Mouse (Mus musculus): ENCODE results near the gene Camk2n1. TPM values are rescaled to one million over a fixed set of nuclear protein-coding genes. Genes with fewer than 3 reads are reported as not detected.

The Camk2n1 gene
- polyA plus RNA-seq, 1 experiment from 2014 or later = 2.5 TPM

DNA sequence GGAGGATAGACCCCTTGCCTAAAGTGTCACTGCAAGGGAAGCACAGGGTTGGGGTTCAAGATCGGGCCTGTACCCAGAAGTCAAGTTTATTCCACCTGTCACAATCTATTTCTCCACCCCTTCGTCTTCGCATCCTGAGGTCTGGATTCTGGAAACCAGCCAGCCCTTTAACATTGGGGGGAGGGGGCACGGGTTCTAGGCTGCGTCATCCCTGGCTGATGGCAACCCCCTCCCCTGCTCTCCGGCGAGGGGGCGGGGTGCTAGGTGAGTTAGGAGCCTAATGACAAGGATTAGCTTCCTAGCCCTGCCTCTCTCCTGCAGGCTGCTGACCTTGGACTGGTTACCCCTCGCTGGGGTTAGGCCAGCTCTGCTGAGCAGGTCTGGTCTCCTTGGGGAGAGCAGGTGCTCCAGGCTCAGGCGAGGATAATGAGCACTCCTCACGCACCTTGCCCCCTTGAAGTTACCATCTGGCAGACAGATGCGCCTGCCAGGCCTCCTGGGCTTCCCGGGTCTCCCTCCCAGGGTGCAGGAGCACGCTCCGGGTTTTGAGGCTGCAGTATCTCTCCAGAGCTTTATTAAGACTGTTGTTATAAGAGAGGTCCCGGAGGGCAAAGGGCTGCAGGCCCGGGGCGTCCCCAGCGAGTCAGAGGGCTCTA is 889 bp upstream of the Camk2n1 start:
- H3K27ac ChIP-seq (replicated peaks; ENCODE audit: low read depth, low read length) = no peak overlapping the region
- peak; percentile 50 for ATAC-seq (ENCODE audit: low read depth)

DNA sequence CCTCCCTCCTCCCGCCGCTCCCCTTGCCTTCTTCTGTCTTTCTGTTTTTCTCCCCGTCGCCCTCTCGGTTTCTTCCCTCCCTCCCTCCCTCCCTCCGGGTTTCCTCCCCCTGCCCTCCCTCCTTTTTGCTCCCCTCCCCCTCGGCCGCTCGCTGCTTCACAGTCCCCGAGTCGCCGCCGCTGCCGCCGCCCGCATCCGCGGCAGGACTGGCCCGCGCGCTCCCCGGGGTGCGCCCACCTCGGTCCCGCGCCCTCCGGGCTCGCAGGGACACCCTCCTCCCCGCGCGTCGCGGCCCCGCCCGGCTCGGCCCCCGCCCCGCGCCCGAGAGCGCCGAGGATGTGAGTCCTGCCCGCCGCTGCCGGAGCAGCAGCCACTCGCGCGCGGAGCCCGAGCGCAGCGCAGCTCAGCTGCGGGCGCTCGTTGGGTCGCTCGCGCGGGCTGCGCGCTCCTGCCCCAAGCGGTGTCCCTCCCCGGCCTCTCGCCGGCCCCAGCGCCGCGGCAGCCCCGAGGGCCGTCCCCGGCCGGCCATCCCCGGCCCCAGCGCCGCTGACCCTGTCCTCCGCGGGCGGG is 542 bp downstream of the Camk2n1 start:
- Histone ChIP-seq H3K4me2 (ENCODE audit: low read depth, low read length) (peak overlapping the region; percentile 96), H3K9me3 (ENCODE audit: control insufficient read depth, low read length) (no peaks in the 10 kb centered on the region), H3K27me3 (replicated peaks; ENCODE audit: control insufficient read depth, insufficient read depth, low read length) (peaks cover 48% of the 10 kb centered on the region), H3K36me3 (ENCODE audit: control insufficient read depth, insufficient read depth, low read length) (no peaks in the 10 kb centered on the region), H3K4me1 (ENCODE audit: control insufficient read depth, insufficient read depth, low read length) (peaks cover 8% of the 10 kb centered on the region), H3K27ac (replicated peaks; ENCODE audit: low read depth, low read length) (peak overlapping the region; percentile 72), H3K9ac (ENCODE audit: low read depth, low read length) (peak overlapping the region; percentile 82), H3K4me3 (ENCODE audit: low read depth, low read length) (peak overlapping the region; percentile 77)
- peak; percentile 62 for DNase-seq (ENCODE audit: low spot score)
- whole genome bisulfite sequencing = 2% methylated on average over 40 of the region's 78 CpGs
- ATAC-seq (ENCODE audit: low read depth) = peak; percentile 17; the same call in 1 of the 2 replicates

More for the DNA sequence above, 889 bp upstream of the Camk2n1 start:
- Histone ChIP-seq H3K27me3 (replicated peaks; ENCODE audit: control insufficient read depth, insufficient read depth, low read length) (peaks cover 46% of the 10 kb centered on the region), H3K9ac (ENCODE audit: low read depth, low read length) (peak overlapping the region; percentile 82), H3K36me3 (ENCODE audit: control insufficient read depth, insufficient read depth, low read length) (no peaks in the 10 kb centered on the region), H3K4me1 (ENCODE audit: control insufficient read depth, insufficient read depth, low read length) (peaks cover 8% of the 10 kb centered on the region), H3K9me3 (ENCODE audit: control insufficient read depth, low read length) (no peaks in the 10 kb centered on the region), H3K4me3 (ENCODE audit: low read depth, low read length) (peak overlapping the region; percentile 77), H3K4me2 (ENCODE audit: low read depth, low read length) (peak overlapping the region; percentile 96)
- peak; percentile 67 for DNase-seq (ENCODE audit: low spot score)
- 5% methylated on average over 16 of the region's 19 CpGs for WGBS

DNA sequence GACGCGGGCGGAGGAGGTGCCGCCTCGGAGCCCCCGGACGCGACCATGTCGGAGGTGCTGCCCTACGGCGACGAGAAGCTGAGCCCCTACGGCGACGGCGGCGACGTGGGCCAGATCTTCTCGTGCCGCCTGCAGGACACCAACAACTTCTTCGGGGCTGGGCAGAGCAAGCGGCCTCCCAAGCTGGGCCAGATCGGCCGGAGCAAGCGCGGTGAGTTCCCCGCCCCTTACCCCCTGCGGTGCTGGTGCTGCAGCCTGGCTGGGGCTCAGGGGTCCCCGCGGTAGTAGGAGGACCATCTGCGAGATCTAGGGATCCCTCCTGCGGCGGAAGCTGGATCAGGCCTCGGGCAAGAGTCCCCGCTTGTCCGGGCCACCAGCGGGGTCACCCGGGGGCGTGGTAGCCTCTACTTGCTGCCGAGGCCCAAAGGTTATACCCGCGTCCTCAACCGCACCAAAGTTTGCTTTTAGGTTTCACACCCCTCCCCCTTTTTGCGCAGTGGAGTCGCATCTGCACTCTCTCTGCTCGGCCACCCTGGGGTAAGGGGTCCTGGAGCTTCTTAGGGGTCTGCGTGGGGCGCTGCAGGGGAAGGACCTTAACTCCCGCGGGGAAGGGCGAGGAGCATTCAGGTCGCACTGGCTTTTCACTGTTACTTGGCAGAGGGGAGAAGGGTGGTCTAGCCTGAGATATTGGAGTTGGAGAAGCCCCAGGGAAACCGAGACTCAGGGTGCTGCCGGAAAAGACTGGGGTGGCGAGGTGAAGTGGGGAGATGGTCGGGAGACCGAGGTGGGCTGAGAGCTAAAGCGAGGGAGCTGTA is 1.2 kb downstream of the Camk2n1 start:
- no peak for ATAC-seq (ENCODE audit: low read depth)
- H3K4me1 ChIP-seq (ENCODE audit: control insufficient read depth, insufficient read depth, low read length) = peaks cover 8% of the 10 kb centered on the region
- no peaks in the 10 kb centered on the region for H3K36me3 ChIP-seq (ENCODE audit: control insufficient read depth, insufficient read depth, low read length)
- WGBS = under 1% methylated on average over 35 of the region's 58 CpGs
- H3K27ac ChIP-seq (replicated peaks; ENCODE audit: low read depth, low read length) = peak overlapping the region; percentile 72
- peak overlapping the region; percentile 82 for H3K9ac ChIP-seq (ENCODE audit: low read depth, low read length)
- no peak for DNase-seq (ENCODE audit: low spot score)
- peaks cover 48% of the 10 kb centered on the region for H3K27me3 ChIP-seq (replicated peaks; ENCODE audit: control insufficient read depth, insufficient read depth, low read length)
- peak overlapping the region; percentile 96 for H3K4me2 ChIP-seq (ENCODE audit: low read depth, low read length)
- H3K4me3 ChIP-seq (ENCODE audit: low read depth, low read length) = peak overlapping the region; percentile 77
- no peaks in the 10 kb centered on the region for H3K9me3 ChIP-seq (ENCODE audit: control insufficient read depth, low read length)

DNA sequence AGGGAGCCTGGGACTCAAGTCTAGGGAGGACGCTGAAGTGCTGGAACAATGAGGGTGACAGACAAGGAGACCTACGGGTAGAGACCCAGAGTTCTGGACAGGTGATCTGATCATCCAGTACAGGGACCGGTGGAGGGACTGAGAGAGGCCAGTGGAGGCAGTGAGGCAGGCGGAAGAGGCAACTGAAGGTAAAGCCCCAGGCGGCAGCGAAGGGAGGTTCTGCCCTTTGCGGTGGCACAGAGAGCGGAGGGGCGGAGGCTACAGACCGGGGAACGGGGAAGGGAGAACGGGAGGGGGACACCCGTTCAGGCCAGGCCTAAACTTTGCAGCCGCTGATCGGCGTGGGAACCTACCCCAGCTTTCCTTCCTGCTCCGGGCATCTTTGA is 1.8 kb downstream of the Camk2n1 start:
- Histone ChIP-seq H3K4me3 (ENCODE audit: low read depth, low read length) (peak overlapping the region; percentile 77), H3K36me3 (ENCODE audit: control insufficient read depth, insufficient read depth, low read length) (no peaks in the 10 kb centered on the region)
- 2% methylated on average over 17 of the region's 17 CpGs for WGBS

DNA sequence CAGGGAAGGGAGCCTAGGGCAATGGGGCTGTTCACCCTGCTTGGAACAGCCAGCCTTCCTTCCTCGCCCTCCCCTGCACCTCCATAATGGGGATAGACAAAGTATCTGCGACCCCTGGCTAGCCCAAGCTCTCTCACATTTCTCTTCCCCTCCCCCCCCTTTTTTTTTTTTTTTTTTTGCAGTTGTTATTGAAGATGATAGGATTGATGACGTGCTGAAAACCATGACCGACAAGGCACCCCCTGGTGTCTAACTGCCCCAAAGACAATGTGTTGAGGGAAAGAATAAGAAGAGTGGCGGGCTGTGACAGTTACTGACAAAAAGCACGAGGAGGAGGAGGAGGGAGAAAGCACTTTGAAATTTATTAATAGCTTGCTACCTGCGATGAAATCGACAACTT is 2.4 kb downstream of the Camk2n1 start:
- Histone ChIP-seq H3K4me1 (ENCODE audit: control insufficient read depth, insufficient read depth, low read length) (peaks cover 8% of the 10 kb centered on the region), H3K4me3 (ENCODE audit: low read depth, low read length) (peak overlapping the region; percentile 77), H3K9me3 (ENCODE audit: control insufficient read depth, low read length) (no peaks in the 10 kb centered on the region), H3K4me2 (ENCODE audit: low read depth, low read length) (peak overlapping the region; percentile 96), H3K27ac (replicated peaks; ENCODE audit: low read depth, low read length) (no peak overlapping the region), H3K36me3 (ENCODE audit: control insufficient read depth, insufficient read depth, low read length) (no peaks in the 10 kb centered on the region), H3K27me3 (replicated peaks; ENCODE audit: control insufficient read depth, insufficient read depth, low read length) (peaks cover 43% of the 10 kb centered on the region), H3K9ac (ENCODE audit: low read depth, low read length) (peak overlapping the region; percentile 82)
- DNase-seq (ENCODE audit: low spot score) = no peak
- no peak for ATAC-seq (ENCODE audit: low read depth)
- 16% methylated on average over 8 of the region's 8 CpGs for WGBS

More for the DNA sequence above, 1.8 kb downstream of the Camk2n1 start:
- Histone ChIP-seq H3K9ac (ENCODE audit: low read depth, low read length) (peak overlapping the region; percentile 82), H3K4me2 (ENCODE audit: low read depth, low read length) (peak overlapping the region; percentile 96), H3K27ac (replicated peaks; ENCODE audit: low read depth, low read length) (no peak overlapping the region), H3K27me3 (replicated peaks; ENCODE audit: control insufficient read depth, insufficient read depth, low read length) (peaks cover 48% of the 10 kb centered on the region), H3K4me1 (ENCODE audit: control insufficient read depth, insufficient read depth, low read length) (peaks cover 8% of the 10 kb centered on the region), H3K9me3 (ENCODE audit: control insufficient read depth, low read length) (no peaks in the 10 kb centered on the region)
- ATAC-seq (ENCODE audit: low read depth) (no peak), DNase-seq (ENCODE audit: low spot score) (no peak)

- H3K36me3 ChIP-seq (ENCODE audit: control insufficient read depth, insufficient read depth, low read length) = no peaks in the 10 kb centered on the region
- H3K9ac ChIP-seq (ENCODE audit: low read depth, low read length) = no peak overlapping the region
- no peak overlapping the region for H3K27ac ChIP-seq (replicated peaks; ENCODE audit: low read depth, low read length)
- ATAC-seq (ENCODE audit: low read depth) (no peak), DNase-seq (ENCODE audit: low spot score) (no peak)
- no peak overlapping the region for H3K4me3 ChIP-seq (ENCODE audit: low read depth, low read length)
- no peaks in the 10 kb centered on the region for H3K9me3 ChIP-seq (ENCODE audit: control insufficient read depth, low read length)
- 42% methylated on average over 4 of the region's 4 CpGs for WGBS
- H3K4me2 ChIP-seq (ENCODE audit: low read depth, low read length) = no peak overlapping the region
- H3K27me3 ChIP-seq (replicated peaks; ENCODE audit: control insufficient read depth, insufficient read depth, low read length) = peaks cover 43% of the 10 kb centered on the region
- peaks cover 8% of the 10 kb centered on the region for H3K4me1 ChIP-seq (ENCODE audit: control insufficient read depth, insufficient read depth, low read length)
Observed at GRCm38 (mm10) chr4:138457091-138457490, 3.0 kb downstream of the Camk2n1 start.

- no peak overlapping the region for H3K27ac ChIP-seq (replicated peaks; ENCODE audit: low read depth, low read length)
- 75% methylated on average over 7 of the region's 7 CpGs for WGBS
- no peak overlapping the region for H3K4me2 ChIP-seq (ENCODE audit: low read depth, low read length)
- H3K4me1 ChIP-seq (ENCODE audit: control insufficient read depth, insufficient read depth, low read length) = peaks cover 14% of the 10 kb centered on the region
- DNase-seq (ENCODE audit: low spot score) = no peak
- peaks cover 41% of the 10 kb centered on the region for H3K27me3 ChIP-seq (replicated peaks; ENCODE audit: control insufficient read depth, insufficient read depth, low read length)
- no peak overlapping the region for H3K9ac ChIP-seq (ENCODE audit: low read depth, low read length)
- no peak for ATAC-seq (ENCODE audit: low read depth)
- H3K4me3 ChIP-seq (ENCODE audit: low read depth, low read length) = no peak overlapping the region
- H3K9me3 ChIP-seq (ENCODE audit: control insufficient read depth, low read length) = no peaks in the 10 kb centered on the region
- H3K36me3 ChIP-seq (ENCODE audit: control insufficient read depth, insufficient read depth, low read length) = no peaks in the 10 kb centered on the region
Observed at GRCm38 (mm10) chr4:138458171-138458570, 4.1 kb downstream of the Camk2n1 start.

GRCm38 (mm10) chr4:138458735-138459440 is 4.8 kb downstream of the Camk2n1 start:
- peaks cover 22% of the 10 kb centered on the region for H3K4me1 ChIP-seq (ENCODE audit: control insufficient read depth, insufficient read depth, low read length)
- no peaks in the 10 kb centered on the region for H3K9me3 ChIP-seq (ENCODE audit: control insufficient read depth, low read length)
- no peak overlapping the region for H3K9ac ChIP-seq (ENCODE audit: low read depth, low read length)
- DNase-seq (ENCODE audit: low spot score) (no peak), ATAC-seq (ENCODE audit: low read depth) (no peak)
- 61% methylated on average over 5 of the region's 5 CpGs for WGBS
- H3K4me3 ChIP-seq (ENCODE audit: low read depth, low read length) = no peak overlapping the region
- no peak overlapping the region for H3K4me2 ChIP-seq (ENCODE audit: low read depth, low read length)
- no peaks in the 10 kb centered on the region for H3K36me3 ChIP-seq (ENCODE audit: control insufficient read depth, insufficient read depth, low read length)
- H3K27ac ChIP-seq (replicated peaks; ENCODE audit: low read depth, low read length) = no peak overlapping the region
- peaks cover 35% of the 10 kb centered on the region for H3K27me3 ChIP-seq (replicated peaks; ENCODE audit: control insufficient read depth, insufficient read depth, low read length)

Data from embryonic facial prominence, embryonic 14.5 days (tissue).